Mouse (Mus musculus): ENCODE measurements around the gene Hist1h1t. TPM values are rescaled to one million over a fixed set of nuclear protein-coding genes. Genes with fewer than 3 reads are reported as not detected.

Gene Hist1h1t
- polyA plus RNA-seq, 1 experiment = not detected

DNA sequence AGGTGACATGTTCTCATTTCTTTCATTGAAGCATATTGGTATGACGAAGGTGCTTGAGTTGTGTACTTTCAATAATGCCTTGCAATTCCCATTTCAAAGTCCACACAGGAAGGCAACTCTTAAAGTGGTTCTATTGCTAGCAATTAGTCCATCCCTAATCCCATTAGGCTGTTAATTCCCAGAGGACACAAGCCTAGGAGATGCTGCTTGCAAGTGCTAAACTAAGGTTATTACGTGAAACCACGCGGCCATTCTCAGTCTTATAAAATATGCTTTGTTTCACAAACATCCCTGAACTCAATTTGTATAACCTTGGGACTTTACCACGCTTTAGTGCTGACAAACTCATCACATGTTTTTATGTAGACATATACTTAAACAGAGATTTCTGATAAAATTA is 41.5 kb downstream of the Hist1h1t start:
- 88% methylated on average over 5 of the region's 5 CpGs for WGBS
- TF ChIP-seq CTCF (IDR thresholded peaks at IDR 0.05; ENCODE audit: extremely low read depth, insufficient read length, insufficient replicate concordance, low read depth, low read length) = no peak
- TF ChIP-seq POLR2A (IDR thresholded peaks at IDR 0.05; ENCODE audit: low read depth, low read length) = no peak
- Histone ChIP-seq H3K27me3 (ENCODE audit: control insufficient read depth, insufficient read depth, low read length) (no peaks in the 10 kb centered on the region), H3K4me1 (ENCODE audit: control insufficient read depth, insufficient read depth, insufficient read length, low read length) (no peaks in the 10 kb centered on the region), H3K27ac (ENCODE audit: insufficient read depth, low read depth, low read length) (no peak overlapping the region), H3K4me3 (ENCODE audit: low read depth, low read length) (no peak overlapping the region), H3K36me3 (ENCODE audit: control insufficient read depth, insufficient read depth, low read length) (no peaks in the 10 kb centered on the region)

DNA sequence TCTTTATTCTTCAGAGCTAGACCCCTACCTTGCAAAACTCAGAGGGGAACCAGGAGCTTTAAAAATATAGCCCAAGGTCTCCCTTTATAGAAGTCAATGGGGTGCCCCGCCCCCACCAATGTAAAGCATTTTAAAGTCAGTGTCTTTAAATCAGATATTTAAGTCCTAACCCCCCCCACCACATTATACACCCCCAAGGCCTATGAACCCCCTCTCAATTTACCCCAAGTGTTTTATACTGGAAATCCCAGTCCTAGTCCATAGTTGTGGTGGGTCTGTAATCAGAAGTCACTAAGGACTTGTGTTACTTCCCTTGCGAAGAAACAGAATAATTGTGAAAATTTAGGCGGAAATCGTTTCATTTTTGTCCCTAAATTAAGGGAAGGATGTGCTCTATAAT is 42.4 kb downstream of the Hist1h1t start:
- no peaks in the 10 kb centered on the region for H3K27me3 ChIP-seq (ENCODE audit: control insufficient read depth, insufficient read depth, low read length)
- H3K27ac ChIP-seq (ENCODE audit: insufficient read depth, low read depth, low read length) = peak overlapping the region; percentile 79
- H3K4me1 ChIP-seq (ENCODE audit: control insufficient read depth, insufficient read depth, insufficient read length, low read length) = no peaks in the 10 kb centered on the region
- TF ChIP-seq CTCF (IDR thresholded peaks at IDR 0.05; ENCODE audit: extremely low read depth, insufficient read length, insufficient replicate concordance, low read depth, low read length) (no peak), POLR2A (IDR thresholded peaks at IDR 0.05; ENCODE audit: low read depth, low read length) (no peak)
- H3K36me3 ChIP-seq (ENCODE audit: control insufficient read depth, insufficient read depth, low read length) = no peaks in the 10 kb centered on the region
- no peak overlapping the region for H3K4me3 ChIP-seq (ENCODE audit: low read depth, low read length)
- 25% methylated on average over 4 of the region's 4 CpGs for WGBS

DNA sequence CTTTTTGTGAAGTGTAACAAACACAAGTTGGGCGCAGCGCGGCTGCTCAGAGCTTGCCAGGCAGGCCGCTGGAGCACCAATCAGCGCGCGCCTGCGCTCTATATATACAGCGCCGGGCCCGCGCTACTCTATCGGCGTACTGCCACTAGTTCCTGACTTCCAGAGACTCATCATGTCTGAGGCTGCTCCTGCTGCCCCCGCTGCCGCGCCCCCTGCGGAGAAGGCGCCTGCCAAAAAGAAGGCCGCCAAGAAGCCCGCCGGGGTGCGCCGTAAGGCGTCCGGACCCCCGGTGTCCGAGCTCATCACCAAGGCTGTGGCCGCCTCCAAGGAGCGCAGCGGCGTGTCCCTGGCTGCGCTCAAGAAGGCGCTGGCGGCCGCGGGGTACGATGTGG is 43.1 kb downstream of the Hist1h1t start, which contains the start of gene Hist1h1c:
Gene Hist1h1c (plus strand): TSS at position 132 of the 392 bp plus-strand sequence.
- Histone ChIP-seq H3K36me3 (ENCODE audit: control insufficient read depth, insufficient read depth, low read length) (no peaks in the 10 kb centered on the region), H3K4me1 (ENCODE audit: control insufficient read depth, insufficient read depth, insufficient read length, low read length) (no peaks in the 10 kb centered on the region), H3K4me3 (ENCODE audit: low read depth, low read length) (peak within 1 kb of the TSS; percentile 81), H3K27ac (ENCODE audit: insufficient read depth, low read depth, low read length) (peak within 1 kb of the TSS; percentile 99), H3K27me3 (ENCODE audit: control insufficient read depth, insufficient read depth, low read length) (no peaks in the 10 kb centered on the region)
- TF ChIP-seq CTCF (IDR thresholded peaks at IDR 0.05; ENCODE audit: extremely low read depth, insufficient read length, insufficient replicate concordance, low read depth, low read length) = no peak
- TF ChIP-seq POLR2A (IDR thresholded peaks at IDR 0.05; ENCODE audit: low read depth, low read length) = peak; percentile 99
- WGBS = under 1% methylated on average over 38 of the region's 38 CpGs

- H3K36me3 ChIP-seq (ENCODE audit: control insufficient read depth, insufficient read depth, low read length) = no peaks in the 10 kb centered on the region
- H3K27ac ChIP-seq (ENCODE audit: insufficient read depth, low read depth, low read length) = peak overlapping the region; percentile 99
- H3K4me3 ChIP-seq (ENCODE audit: low read depth, low read length) = peak overlapping the region; percentile 81
- no peaks in the 10 kb centered on the region for H3K27me3 ChIP-seq (ENCODE audit: control insufficient read depth, insufficient read depth, low read length)
- no peaks in the 10 kb centered on the region for H3K4me1 ChIP-seq (ENCODE audit: control insufficient read depth, insufficient read depth, insufficient read length, low read length)
- TF ChIP-seq CTCF (IDR thresholded peaks at IDR 0.05; ENCODE audit: extremely low read depth, insufficient read length, insufficient replicate concordance, low read depth, low read length) (no peak), POLR2A (IDR thresholded peaks at IDR 0.05; ENCODE audit: low read depth, low read length) (peak; percentile 82; the same call in 1 of the 2 replicates)
- 1% methylated on average over 39 of the region's 39 CpGs for WGBS
These were observed 43.7 kb downstream of the Hist1h1t start for GRCm38 (mm10) chr13:23739069-23739921.

DNA sequence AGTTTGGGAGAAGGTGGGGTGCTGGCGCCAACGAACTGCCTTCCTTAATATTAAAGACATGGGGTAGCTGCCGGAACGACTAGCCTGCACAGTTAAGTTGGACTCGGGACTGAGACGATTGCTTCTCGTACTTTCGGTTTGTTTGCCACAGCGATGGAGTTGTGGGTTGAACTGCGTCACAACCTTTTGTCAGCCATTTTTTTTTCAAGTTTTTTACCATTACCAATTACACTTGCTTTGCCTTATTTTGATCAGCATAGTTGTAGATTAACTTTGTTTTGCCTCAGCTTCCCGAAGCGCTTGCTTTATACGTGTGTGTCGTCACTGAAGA is 44.3 kb downstream of the Hist1h1t start:
- H3K4me1 ChIP-seq (ENCODE audit: control insufficient read depth, insufficient read depth, insufficient read length, low read length) = no peaks in the 10 kb centered on the region
- WGBS = under 1% methylated on average over 14 of the region's 14 CpGs

GRCm38 (mm10) chr13:23740256-23740840 is 44.7 kb downstream of the Hist1h1t start:
- Histone ChIP-seq H3K27ac (ENCODE audit: insufficient read depth, low read depth, low read length) (peak overlapping the region; percentile 99), H3K4me3 (ENCODE audit: low read depth, low read length) (no peak overlapping the region), H3K27me3 (ENCODE audit: control insufficient read depth, insufficient read depth, low read length) (no peaks in the 10 kb centered on the region), H3K36me3 (ENCODE audit: control insufficient read depth, insufficient read depth, low read length) (no peaks in the 10 kb centered on the region), H3K4me1 (ENCODE audit: control insufficient read depth, insufficient read depth, insufficient read length, low read length) (no peaks in the 10 kb centered on the region)
- TF ChIP-seq CTCF (IDR thresholded peaks at IDR 0.05; ENCODE audit: extremely low read depth, insufficient read length, insufficient replicate concordance, low read depth, low read length) (no peak), POLR2A (IDR thresholded peaks at IDR 0.05; ENCODE audit: low read depth, low read length) (no peak)
- WGBS = 13% methylated on average over 13 of the region's 13 CpGs

More for the DNA sequence above, 44.3 kb downstream of the Hist1h1t start:
- Histone ChIP-seq H3K27me3 (ENCODE audit: control insufficient read depth, insufficient read depth, low read length) (no peaks in the 10 kb centered on the region), H3K4me3 (ENCODE audit: low read depth, low read length) (peak overlapping the region; percentile 81), H3K27ac (ENCODE audit: insufficient read depth, low read depth, low read length) (peak overlapping the region; percentile 99), H3K36me3 (ENCODE audit: control insufficient read depth, insufficient read depth, low read length) (no peaks in the 10 kb centered on the region)
- TF ChIP-seq POLR2A (IDR thresholded peaks at IDR 0.05; ENCODE audit: low read depth, low read length) = no peak
- TF ChIP-seq CTCF (IDR thresholded peaks at IDR 0.05; ENCODE audit: extremely low read depth, insufficient read length, insufficient replicate concordance, low read depth, low read length) = no peak

GRCm38 (mm10) chr13:23740910-23741309 is 45.3 kb downstream of the Hist1h1t start:
- Histone ChIP-seq H3K4me1 (ENCODE audit: control insufficient read depth, insufficient read depth, insufficient read length, low read length) (no peaks in the 10 kb centered on the region), H3K27me3 (ENCODE audit: control insufficient read depth, insufficient read depth, low read length) (no peaks in the 10 kb centered on the region), H3K27ac (ENCODE audit: insufficient read depth, low read depth, low read length) (no peak overlapping the region), H3K4me3 (ENCODE audit: low read depth, low read length) (no peak overlapping the region), H3K36me3 (ENCODE audit: control insufficient read depth, insufficient read depth, low read length) (no peaks in the 10 kb centered on the region)
- 63% methylated on average over 5 of the region's 5 CpGs for WGBS
- TF ChIP-seq POLR2A (IDR thresholded peaks at IDR 0.05; ENCODE audit: low read depth, low read length) (no peak), CTCF (IDR thresholded peaks at IDR 0.05; ENCODE audit: extremely low read depth, insufficient read length, insufficient replicate concordance, low read depth, low read length) (no peak)
